Mouse (Mus musculus) myocyte (in vitro differentiated cells): Measurements from ENCODE around the gene Pde4d. TPM values are rescaled to one million over a fixed set of nuclear protein-coding genes. Genes with fewer than 3 reads are reported as not detected.

ENCODE experiments used
- H3K27me3 ChIP-seq: one replicate; pipeline ENCODE4 v1.6.1; 2011; ENCODE audit not compliant: control insufficient read depth, insufficient read depth, insufficient read length
- H3K36me3 ChIP-seq: one replicate; pipeline ENCODE4 v1.6.1; 2011; ENCODE audit not compliant: control insufficient read depth, insufficient read depth
- H3K4me2 ChIP-seq: one replicate; pipeline ENCODE4 v1.6.1; 2011; ENCODE audit warnings: low read depth, control low read depth
- H3K4me3 ChIP-seq: one replicate; pipeline ENCODE4 v1.5.1; 2011; ENCODE audit warnings: mild to moderate bottlenecking, control low read depth, moderate library complexity
- H3K79me2 ChIP-seq: one replicate; pipeline ENCODE4 v1.6.1; 2011; ENCODE audit not compliant: control insufficient read depth, insufficient read depth
- H3ac ChIP-seq: one replicate; pipeline ENCODE4 v1.6.1; 2011; ENCODE audit not compliant: control insufficient read depth, insufficient read length
- CEBPB ChIP-seq: IDR thresholded peaks from 2 replicates; pipeline ENCODE4 v1.6.1; 2011; ENCODE audit warnings: mild to moderate bottlenecking, moderate library complexity; ENCODE audit not compliant: poor library complexity, insufficient read depth, severe bottlenecking
- E2F4 ChIP-seq: IDR thresholded peaks from one replicate; pipeline ENCODE4 v1.6.1; 2011; ENCODE audit warnings: mild to moderate bottlenecking, control low read depth, moderate library complexity; ENCODE audit not compliant: insufficient read depth
- MAX ChIP-seq: IDR thresholded peaks from one replicate; pipeline ENCODE4 v1.6.1; 2011; ENCODE audit warnings: low read depth, mild to moderate bottlenecking, control low read depth
- MYOD1 ChIP-seq, 3 experiments: IDR thresholded peaks; one replicate each; pipeline ENCODE4 v1.6.1; 2011; ENCODE audit warnings: control low read depth in 2 of 3, low read depth in 2 of 3, mild to moderate bottlenecking in 2 of 3, moderate library complexity in 1 of 3; ENCODE audit not compliant: insufficient read length in 2 of 3, control insufficient read depth in 1 of 3
- MYOG ChIP-seq, 3 experiments: IDR thresholded peaks; one replicate each; pipeline ENCODE4 v1.6.1; 2011; ENCODE audit warnings: control low read depth in 2 of 3, low read depth in 2 of 3, mild to moderate bottlenecking in 2 of 3; ENCODE audit not compliant: insufficient read length in 2 of 3, control insufficient read depth in 1 of 3, insufficient read depth in 1 of 3
- POLR2A ChIP-seq: IDR thresholded peaks from one replicate; pipeline ENCODE4 v1.6.1; 2011; ENCODE audit warnings: low read depth, mild to moderate bottlenecking, control low read depth, moderate library complexity; ENCODE audit not compliant: insufficient read length
- POLR2AphosphoS2 ChIP-seq: IDR thresholded peaks from one replicate; pipeline ENCODE4 v1.6.1; 2011; ENCODE audit warnings: low read depth, control low read depth; ENCODE audit not compliant: insufficient read length
- REST ChIP-seq: IDR thresholded peaks from one replicate; pipeline ENCODE4 v1.6.1; 2011; ENCODE audit warnings: mild to moderate bottlenecking, control low read depth, moderate library complexity; ENCODE audit not compliant: insufficient read depth, insufficient read length
- SRF ChIP-seq: IDR thresholded peaks from one replicate; pipeline ENCODE4 v1.6.1; 2011; ENCODE audit warnings: low read depth; ENCODE audit not compliant: control insufficient read depth, insufficient read length
- TCF12 ChIP-seq: IDR thresholded peaks from one replicate; pipeline ENCODE4 v1.6.1; 2011; ENCODE audit warnings: mild to moderate bottlenecking, control low read depth; ENCODE audit not compliant: poor library complexity, insufficient read depth, severe bottlenecking
- TCF3 ChIP-seq: IDR thresholded peaks from one replicate; pipeline ENCODE4 v1.6.1; 2011; ENCODE audit warnings: low read depth, control low read depth; ENCODE audit not compliant: insufficient read length
- USF1 ChIP-seq: IDR thresholded peaks from one replicate; pipeline ENCODE4 v1.6.1; 2011; ENCODE audit warnings: low read depth, mild to moderate bottlenecking, control low read depth, moderate library complexity
- polyA plus RNA-seq: library from polyadenylated mRNA; unstranded; fragments of >200 nt; fragmentation: generic; extraction: Trizol; gene quantifications from one replicate; pipeline ENCODE4 v1.2.1, GENCODE M21; 2012; ENCODE audit warnings: missing spikeins

Pde4d gene
- polyA plus RNA-seq, 1 experiment = 8.2 TPM

DNA sequence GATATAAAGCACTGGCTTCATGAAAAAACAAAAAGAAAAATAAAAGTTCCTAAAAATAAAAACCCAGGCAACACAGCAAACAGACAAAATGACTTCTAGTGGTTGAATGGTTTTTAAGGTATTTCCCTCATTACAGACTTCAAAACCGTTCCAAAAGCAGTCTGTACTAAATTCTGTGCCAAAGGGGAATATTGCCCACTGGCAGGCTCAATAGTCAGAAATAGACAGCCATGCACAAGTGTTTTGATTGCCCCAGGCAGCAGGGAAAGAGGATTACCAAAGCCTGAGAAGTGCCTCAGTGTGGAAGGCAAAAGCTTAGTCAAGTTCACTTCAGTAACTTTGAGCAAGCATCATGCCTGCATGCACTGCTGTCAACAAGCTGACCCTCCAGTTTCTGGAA lies 186.8 kb downstream of the Pde4d start:
- H3K4me3 ChIP-seq = no peak overlapping the region
- H3K4me2 ChIP-seq = no peak overlapping the region
- H3K27me3 ChIP-seq = no peaks in the 10 kb centered on the region
- TF ChIP-seq POLR2AphosphoS2 = no peak
- no peak for TF ChIP-seq TCF3
- no peak for TF ChIP-seq CEBPB
- no peak for TF ChIP-seq REST
- no peak for TF ChIP-seq MAX
- TF ChIP-seq MYOD1 (IDR thresholded peaks at IDR 0.05; ENCODE audit: control insufficient read depth in 1 of 3, insufficient read length in 2 of 3, low read depth in 2 of 3) = no peak
- no peak for TF ChIP-seq TCF12
- TF ChIP-seq MYOG (IDR thresholded peaks at IDR 0.05; ENCODE audit: control insufficient read depth in 1 of 3, insufficient read depth in 1 of 3, insufficient read length in 2 of 3, low read depth in 2 of 3) = no peak
- no peaks in the 10 kb centered on the region for H3K79me2 ChIP-seq
- no peak overlapping the region for H3ac ChIP-seq
- H3K36me3 ChIP-seq = no peaks in the 10 kb centered on the region

DNA sequence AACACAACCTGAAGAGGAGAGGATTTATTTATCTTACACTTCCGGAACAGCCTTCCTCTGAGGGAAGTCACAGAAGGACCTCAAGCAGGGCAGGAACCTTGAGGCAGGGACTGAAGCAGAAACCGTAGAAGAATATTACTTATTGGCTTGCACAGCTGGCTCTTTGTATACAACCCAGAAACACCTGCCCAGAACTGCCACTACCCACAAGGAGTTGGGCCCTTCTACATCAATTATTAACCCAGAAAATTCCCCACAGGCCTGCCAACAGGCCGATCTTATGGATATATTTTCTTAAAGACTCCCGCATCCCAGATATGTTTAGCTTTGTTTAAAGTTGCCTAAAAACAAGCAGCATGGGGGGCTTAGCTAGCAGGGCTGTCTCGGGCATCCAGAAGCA lies 192.5 kb downstream of the Pde4d start:
- Histone ChIP-seq H3ac (no peak overlapping the region), H3K4me3 (no peak overlapping the region), H3K4me2 (no peak overlapping the region), H3K79me2 (no peaks in the 10 kb centered on the region), H3K36me3 (no peaks in the 10 kb centered on the region), H3K27me3 (no peaks in the 10 kb centered on the region)
- TF ChIP-seq MYOD1 (IDR thresholded peaks at IDR 0.05; ENCODE audit: control insufficient read depth in 1 of 3, insufficient read length in 2 of 3, low read depth in 2 of 3) = no peak
- no peak for TF ChIP-seq POLR2A
- TF ChIP-seq MYOG (IDR thresholded peaks at IDR 0.05; ENCODE audit: control insufficient read depth in 1 of 3, insufficient read depth in 1 of 3, insufficient read length in 2 of 3, low read depth in 2 of 3) = no peak
- no peak for TF ChIP-seq TCF12
- TF ChIP-seq SRF = no peak

DNA sequence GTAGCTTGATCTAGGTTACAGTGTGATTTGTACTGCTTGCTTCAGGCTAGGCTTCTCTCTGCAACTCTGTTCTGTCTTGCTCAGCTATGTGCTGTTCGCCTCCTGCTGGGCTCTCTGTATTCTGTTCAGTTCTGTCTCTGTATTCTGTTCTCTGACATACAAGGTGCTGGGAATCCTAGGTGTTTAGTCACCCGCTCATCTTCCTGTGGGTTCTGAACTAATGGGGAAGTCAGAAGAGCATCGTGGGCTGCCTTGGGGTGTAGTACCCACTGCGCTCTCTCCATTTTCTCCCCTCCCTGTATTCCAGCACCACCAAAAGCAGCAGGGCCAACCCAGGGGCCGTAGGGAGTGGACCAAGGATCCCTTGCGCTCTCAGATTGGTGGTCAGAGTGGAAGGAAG lies 197.1 kb downstream of the Pde4d start:
- TF ChIP-seq CEBPB = no peak
- TF ChIP-seq SRF = no peak
- Histone ChIP-seq H3K4me2 (no peak overlapping the region), H3K79me2 (no peaks in the 10 kb centered on the region)

DNA sequence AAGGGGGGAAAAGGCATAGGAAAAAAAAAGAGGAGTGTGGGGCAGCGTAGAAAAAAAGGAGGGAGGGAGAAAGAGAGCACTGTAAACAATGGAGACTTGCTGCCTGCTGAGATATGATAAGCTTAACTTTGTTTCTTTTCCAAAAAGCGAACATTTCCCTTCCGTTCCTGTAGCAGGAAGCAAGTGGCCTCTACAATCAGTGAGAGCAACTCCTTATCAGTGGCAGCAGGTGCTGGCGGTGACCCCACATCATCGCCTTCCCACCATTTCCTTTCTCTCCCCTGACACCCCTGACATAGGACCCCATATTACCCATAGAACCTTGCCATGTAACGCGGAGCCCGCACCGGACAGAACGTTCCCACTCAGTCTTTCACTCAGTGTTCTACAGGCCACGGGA lies 197.5 kb downstream of the Pde4d start:
- no peaks in the 10 kb centered on the region for H3K27me3 ChIP-seq
- H3K4me3 ChIP-seq = no peak overlapping the region
- no peaks in the 10 kb centered on the region for H3K36me3 ChIP-seq
- no peak overlapping the region for H3ac ChIP-seq
- no peak overlapping the region for H3K4me2 ChIP-seq
- TF ChIP-seq SRF = no peak
- TF ChIP-seq USF1 = no peak
- no peak for TF ChIP-seq REST
- no peak for TF ChIP-seq POLR2AphosphoS2
- no peak for TF ChIP-seq TCF12
- no peak for TF ChIP-seq MYOG (IDR thresholded peaks at IDR 0.05; ENCODE audit: control insufficient read depth in 1 of 3, insufficient read depth in 1 of 3, insufficient read length in 2 of 3, low read depth in 2 of 3)
- no peak for TF ChIP-seq MYOD1 (IDR thresholded peaks at IDR 0.05; ENCODE audit: control insufficient read depth in 1 of 3, insufficient read length in 2 of 3, low read depth in 2 of 3)
- no peak for TF ChIP-seq E2F4
- TF ChIP-seq POLR2A = no peak
- no peak for TF ChIP-seq CEBPB
- TF ChIP-seq MAX = no peak
- TF ChIP-seq TCF3 = no peak
- H3K79me2 ChIP-seq = no peaks in the 10 kb centered on the region

More for the DNA sequence above, 197.1 kb downstream of the Pde4d start:
- Histone ChIP-seq H3ac (no peak overlapping the region), H3K27me3 (no peaks in the 10 kb centered on the region), H3K36me3 (no peaks in the 10 kb centered on the region), H3K4me3 (no peak overlapping the region)

DNA sequence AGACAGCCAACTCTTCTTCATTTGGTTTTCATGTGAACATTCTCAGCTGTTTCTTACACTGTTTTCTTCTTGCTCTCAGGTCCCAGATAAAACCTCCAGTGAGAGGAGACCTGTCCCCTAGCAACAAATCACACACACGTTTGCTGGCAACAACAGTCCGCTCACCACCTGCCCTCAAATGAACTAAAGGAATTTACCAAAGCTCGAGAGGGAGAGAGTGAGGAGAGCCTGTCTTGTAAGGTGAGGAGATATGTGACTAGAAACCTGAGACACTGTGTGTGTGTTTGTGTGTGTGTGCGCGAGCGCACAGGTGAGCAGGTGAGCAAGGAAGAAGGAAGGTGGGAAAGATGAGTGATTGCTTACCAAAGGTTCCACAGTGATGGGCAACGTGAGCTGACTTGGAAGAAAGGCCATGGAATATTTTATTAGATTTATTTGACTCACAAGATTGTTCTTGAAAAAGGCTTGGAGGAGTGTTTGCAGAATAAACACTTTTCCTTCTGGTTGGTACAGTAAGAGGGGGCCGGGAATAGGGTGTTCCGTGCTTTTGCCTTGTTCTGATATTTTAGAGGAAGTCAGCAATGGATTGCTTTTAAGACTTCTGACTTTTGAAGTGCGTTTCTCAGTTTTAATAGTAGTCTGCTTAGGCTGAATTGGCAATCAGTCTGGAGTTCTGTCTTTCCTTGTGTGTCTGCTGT lies 204.4 kb downstream of the Pde4d start:
- TF ChIP-seq SRF = no peak
- no peak for TF ChIP-seq E2F4
- TF ChIP-seq CEBPB = no peak
- no peak for TF ChIP-seq TCF3
- no peak for TF ChIP-seq POLR2AphosphoS2
- no peak for TF ChIP-seq MAX
- TF ChIP-seq REST = no peak
- no peak for TF ChIP-seq POLR2A
- no peak for TF ChIP-seq TCF12
- no peak for TF ChIP-seq MYOG (IDR thresholded peaks at IDR 0.05; ENCODE audit: control insufficient read depth in 1 of 3, insufficient read depth in 1 of 3, insufficient read length in 2 of 3, low read depth in 2 of 3)
- TF ChIP-seq USF1 = no peak
- TF ChIP-seq MYOD1 (IDR thresholded peaks at IDR 0.05; ENCODE audit: control insufficient read depth in 1 of 3, insufficient read length in 2 of 3, low read depth in 2 of 3) = no peak
- no peak overlapping the region for H3K4me3 ChIP-seq
- no peaks in the 10 kb centered on the region for H3K79me2 ChIP-seq
- no peak overlapping the region for H3ac ChIP-seq
- H3K36me3 ChIP-seq = no peaks in the 10 kb centered on the region
- no peak overlapping the region for H3K4me2 ChIP-seq
- no peaks in the 10 kb centered on the region for H3K27me3 ChIP-seq
